Mouse (Mus musculus): Measurements from ENCODE around the gene Urb2.

GRCm38 (mm10) chr8:123992587-123992986, 28.7 kb upstream of the Urb2 start:
- TF ChIP-seq CTCF (IDR thresholded peaks at IDR 0.05; ENCODE audit: control insufficient read depth, insufficient read depth, low read length): peak; percentile 67
- TF ChIP-seq POLR2A (IDR thresholded peaks at IDR 0.05; ENCODE audit: borderline replicate concordance, control insufficient read depth, low read depth, low read length): no peak

All from bone marrow, adult 2 months (tissue).